Mouse (Mus musculus) cerebellum, adult 2 months (tissue): ENCODE data around the gene Ccl4.

ENCODE experiments used
- CTCF ChIP-seq: fragments of 200-500 bp; IDR thresholded peaks from 2 replicates; pipeline ENCODE4 v1.5.1; 2011; ENCODE audit warnings: low read depth, mild to moderate bottlenecking, control low read depth, low read length, moderate library complexity, borderline replicate concordance; ENCODE audit not compliant: insufficient read depth
- POLR2A ChIP-seq: fragments of 200-500 bp; IDR thresholded peaks from 2 replicates; pipeline ENCODE4 v1.6.1; 2011; ENCODE audit warnings: low read length, control low read depth, borderline replicate concordance; ENCODE audit not compliant: insufficient read depth

DNA sequence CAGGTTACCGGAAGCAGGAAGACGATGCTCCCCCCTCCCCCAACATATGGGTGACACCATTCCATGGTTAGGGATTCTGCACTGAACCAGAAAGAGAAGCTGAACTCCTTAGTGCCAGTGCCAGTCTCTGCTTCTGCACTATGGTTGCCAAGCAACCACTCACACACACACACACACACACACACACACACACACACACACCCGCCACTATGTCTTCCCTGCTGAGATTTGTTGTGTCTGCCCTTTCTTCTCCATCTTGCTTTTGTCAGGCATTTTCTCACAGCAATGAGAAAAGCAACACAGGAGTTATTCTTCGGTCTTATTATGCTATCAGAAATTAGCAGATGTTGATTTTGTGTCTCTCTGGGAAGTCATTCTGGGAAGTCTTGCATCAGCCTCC, 28.0 kb upstream of the Ccl4 start:
- TF ChIP-seq POLR2A (no peak), CTCF (no peak)
